ENCODE assay signal across 9 mouse cellular contexts in the genomic region with DNA sequence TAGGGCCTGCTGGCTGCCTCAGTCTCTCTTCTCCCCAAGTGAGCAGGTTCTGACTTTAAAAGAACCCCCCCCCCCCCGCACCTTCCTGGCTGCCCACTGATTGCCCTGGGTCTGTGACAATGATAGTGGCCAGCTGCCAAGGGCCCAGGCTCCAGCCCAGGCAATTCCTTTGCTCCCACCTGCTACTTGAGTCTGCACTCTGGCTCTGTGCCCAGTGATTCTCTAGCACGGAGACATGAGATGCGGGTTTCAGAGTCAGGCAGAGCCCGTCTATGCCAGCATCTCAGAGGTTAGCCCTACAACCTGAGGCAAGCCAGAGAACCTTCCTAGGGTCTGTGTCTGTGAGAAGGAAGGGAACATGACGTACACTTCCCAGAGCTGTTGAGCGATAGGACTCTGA.
A peak's percentile ranks its signal among the peaks of the same experiment; 100 is the strongest.
DNase-seq lines count a peak whose midpoint lies in the region; ATAC-seq and TF ChIP-seq lines count a peak whose summit lies in the region.
"Had no signal": no experiment of that assay in that cellular context is flagged by ENCODE, and none has a peak within 500 bp of the region (broad histone marks: within the 10 kb centered on the region; RNA-seq: fewer than 3 reads in every experiment).

No protein-coding gene starts in this region.

- no peaks in the 10 kb centered on the region for H3K9me3 ChIP-seq in forebrain, embryonic 11.5 days (ENCODE audit: control insufficient read depth, low read length)
- no peaks in the 10 kb centered on the region for H3K9me3 ChIP-seq in forebrain, embryonic 10.5 days
- H3K9me3 ChIP-seq in limb, embryonic 14.5 days (ENCODE audit: control insufficient read depth, low read length), result no peaks in the 10 kb centered on the region
- no peaks in the 10 kb centered on the region for H3K9me3 ChIP-seq in limb, embryonic 10.5 days (replicated peaks)
- H3K9me3 ChIP-seq in lung, postnatal 0 days (ENCODE audit: low read length), result no peaks in the 10 kb centered on the region
- H3K9me3 ChIP-seq in liver, postnatal 0 days (ENCODE audit: low read length), result no peaks in the 10 kb centered on the region

- ATAC-seq in forebrain, embryonic 11.5 days (replicated peaks; ENCODE audit: low FRiP score), result no peak
- ATAC-seq in limb, embryonic 14.5 days (ENCODE audit: low FRiP score, low read depth), result peak; percentile 54; the same call in 1 of the 2 replicates
- no peak for ATAC-seq in lung, postnatal 0 days
- no peak for ATAC-seq in liver, postnatal 0 days
- ATAC-seq: intestine, postnatal 0 days had no signal

- peaks cover 7% of the 10 kb centered on the region; the same call in 1 of the 2 replicates for H3K4me1 ChIP-seq in forebrain, embryonic 11.5 days (replicated peaks; ENCODE audit: control insufficient read depth, insufficient read depth, low read length)
- H3K4me1 ChIP-seq in forebrain, embryonic 10.5 days, result peaks cover 18% of the 10 kb centered on the region
- H3K4me1 ChIP-seq in limb, embryonic 14.5 days (ENCODE audit: control insufficient read depth, insufficient read depth, low read length), result peaks cover 13% of the 10 kb centered on the region
- H3K4me1 ChIP-seq in limb, embryonic 10.5 days, result peaks cover 12% of the 10 kb centered on the region
- H3K4me1 ChIP-seq in lung, postnatal 0 days (ENCODE audit: insufficient read depth, low read depth, low read length), result 0 out of 2 replicates have a peak, but pooled peaks cover 4% of the 10 kb centered on the region
- H3K4me1 ChIP-seq in liver, postnatal 0 days (ENCODE audit: insufficient read depth), result 0 out of 2 replicates have a peak, but pooled peaks cover 4% of the 10 kb centered on the region

- no peak overlapping the region for H3K4me2 ChIP-seq in forebrain, embryonic 11.5 days (ENCODE audit: low read depth, low read length, severe bottlenecking)
- no peak overlapping the region for H3K4me2 ChIP-seq in limb, embryonic 14.5 days (replicated peaks; ENCODE audit: low read depth, low read length, severe bottlenecking)
- H3K4me2 ChIP-seq in lung, postnatal 0 days (replicated peaks; ENCODE audit: low read depth, low read length), result no peak overlapping the region
- no peak overlapping the region for H3K4me2 ChIP-seq in liver, postnatal 0 days (ENCODE audit: low read depth, low read length)

- H3K4me3 ChIP-seq in forebrain, embryonic 11.5 days (ENCODE audit: low read depth, low read length), result no peak overlapping the region
- H3K4me3 ChIP-seq in forebrain, embryonic 10.5 days, result no peak overlapping the region
- no peak overlapping the region for H3K4me3 ChIP-seq in limb, embryonic 14.5 days (replicated peaks; ENCODE audit: low read length)
- no peak overlapping the region for H3K4me3 ChIP-seq in limb, embryonic 10.5 days
- no peak overlapping the region for H3K4me3 ChIP-seq in lung, postnatal 0 days (ENCODE audit: low read depth, low read length)
- no peak overlapping the region for H3K4me3 ChIP-seq in liver, postnatal 0 days (ENCODE audit: low read depth, low read length)

- 85% methylated on average over 6 of the region's 6 CpGs for WGBS in forebrain, embryonic 11.5 days
- 92% methylated on average over 6 of the region's 6 CpGs for WGBS in forebrain, embryonic 10.5 days
- WGBS in limb, embryonic 14.5 days, result 50% methylated on average over 6 of the region's 6 CpGs
- 89% methylated on average over 6 of the region's 6 CpGs for WGBS in limb, embryonic 10.5 days
- 18% methylated on average over 6 of the region's 6 CpGs for WGBS in lung, postnatal 0 days
- WGBS in liver, postnatal 0 days (ENCODE audit: insufficient replicate concordance), result 82% methylated on average over 6 of the region's 6 CpGs

- H3K9ac ChIP-seq in forebrain, embryonic 11.5 days (ENCODE audit: low read length), result no peak overlapping the region
- H3K9ac ChIP-seq in limb, embryonic 14.5 days (ENCODE audit: low read depth, low read length, severe bottlenecking), result no peak overlapping the region
- no peak overlapping the region for H3K9ac ChIP-seq in lung, postnatal 0 days (replicated peaks; ENCODE audit: low read depth)
- H3K9ac ChIP-seq in liver, postnatal 0 days (replicated peaks), result no peak overlapping the region

- DNase-seq in forebrain, embryonic 11.5 days (ENCODE audit: low spot score), result peak; percentile 53
- no peak for DNase-seq in forebrain, embryonic 10.5 days (ENCODE audit: extremely low spot score, low spot score)
- DNase-seq in limb, embryonic 14.5 days (ENCODE audit: low spot score), result peak; percentile 76
- DNase-seq in limb, embryonic 10.5 days (ENCODE audit: low spot score), result no peak
- DNase-seq in cerebellum, adult 8-10 months, result peak; percentile 64
- peak; percentile 55 for DNase-seq in lung, postnatal 0 days (ENCODE audit: low spot score)
- DNase-seq in liver, postnatal 0 days, result no peak
- DNase-seq in thymus, postnatal 0 days (ENCODE audit: low spot score), result no peak

- TF ChIP-seq POLR2A in limb, embryonic 14.5 days (IDR thresholded peaks at IDR 0.05; ENCODE audit: borderline replicate concordance, extremely low read depth, insufficient read depth, insufficient read length), result no peak

- H3K36me3 ChIP-seq in forebrain, embryonic 11.5 days (ENCODE audit: control insufficient read depth, insufficient read depth, low read length), result no peaks in the 10 kb centered on the region
- no peaks in the 10 kb centered on the region for H3K36me3 ChIP-seq in forebrain, embryonic 10.5 days (replicated peaks)
- H3K36me3 ChIP-seq in limb, embryonic 14.5 days (ENCODE audit: control insufficient read depth, insufficient read depth, low read length), result no peaks in the 10 kb centered on the region
- H3K36me3 ChIP-seq in limb, embryonic 10.5 days, result no peaks in the 10 kb centered on the region
- no peaks in the 10 kb centered on the region for H3K36me3 ChIP-seq in lung, postnatal 0 days (ENCODE audit: insufficient read depth, low read length)
- no peaks in the 10 kb centered on the region for H3K36me3 ChIP-seq in liver, postnatal 0 days (replicated peaks; ENCODE audit: insufficient read depth, low read length)

- no peak for TF ChIP-seq CTCF in lung, postnatal 0 days (IDR thresholded peaks at IDR 0.05)
- TF ChIP-seq CTCF in liver, postnatal 0 days (IDR thresholded peaks at IDR 0.05; ENCODE audit: low read depth), result no peak

- H3K27ac ChIP-seq in forebrain, embryonic 11.5 days (ENCODE audit: low read depth, low read length), result no peak overlapping the region
- H3K27ac ChIP-seq in forebrain, embryonic 10.5 days, result no peak overlapping the region; the same call in 1 of the 2 replicates
- H3K27ac ChIP-seq in limb, embryonic 14.5 days (replicated peaks; ENCODE audit: low read depth, low read length), result no peak overlapping the region
- H3K27ac ChIP-seq in limb, embryonic 10.5 days, result no peak overlapping the region
- H3K27ac ChIP-seq in lung, postnatal 0 days (ENCODE audit: low read length), result no peak overlapping the region
- H3K27ac ChIP-seq in liver, postnatal 0 days (ENCODE audit: low read depth), result no peak overlapping the region

- no peak for TF ChIP-seq EP300 in lung, postnatal 0 days (IDR thresholded peaks at IDR 0.05)
- no peak for TF ChIP-seq EP300 in liver, postnatal 0 days (IDR thresholded peaks at IDR 0.05; ENCODE audit: low read depth)

- H3K27me3 ChIP-seq in forebrain, embryonic 11.5 days (ENCODE audit: control insufficient read depth, insufficient read depth, low read length), result peaks cover 2% of the 10 kb centered on the region; the same call in 1 of the 2 replicates
- H3K27me3 ChIP-seq in forebrain, embryonic 10.5 days (ENCODE audit: poor library complexity, severe bottlenecking), result peaks cover 34% of the 10 kb centered on the region
- no peaks in the 10 kb centered on the region for H3K27me3 ChIP-seq in limb, embryonic 14.5 days (ENCODE audit: control insufficient read depth, insufficient read depth, low read length)
- peaks cover 34% of the 10 kb centered on the region; the same call in 1 of the 2 replicates for H3K27me3 ChIP-seq in limb, embryonic 10.5 days (ENCODE audit: low read depth, poor library complexity, severe bottlenecking)
- no peaks in the 10 kb centered on the region for H3K27me3 ChIP-seq in lung, postnatal 0 days (replicated peaks; ENCODE audit: insufficient read depth, low read length)
- H3K27me3 ChIP-seq in liver, postnatal 0 days (ENCODE audit: insufficient read depth, low read length), result no peaks in the 10 kb centered on the region

Comparison
In these comparisons a context has a peak if more than half of its experiments do, and no peak if none do; other contexts are left out.
1. DNase-seq: peak in forebrain, embryonic 11.5 days (single experiment), limb, embryonic 14.5 days (single experiment), cerebellum, adult 8-10 months (single experiment) and lung, postnatal 0 days (single experiment); none in forebrain, embryonic 10.5 days (single experiment), limb, embryonic 10.5 days (single experiment), liver, postnatal 0 days (single experiment) and thymus, postnatal 0 days (single experiment).